Mouse (Mus musculus) forelimb bud, embryonic 11.5 days (tissue): ENCODE data around the gene Gimap4.
"Not testable (repeated sequence)": the region's sequence is repeated elsewhere in the genome, so short reads cannot be mapped to it uniquely, and the experiment has no call there.

ENCODE experiments used
- DNase-seq: peaks from one replicate; pipeline ENCODE4 v3.0.0-alpha.2; 2012; ENCODE audit warnings: low read depth, low spot score

Gimap4 gene

DNA sequence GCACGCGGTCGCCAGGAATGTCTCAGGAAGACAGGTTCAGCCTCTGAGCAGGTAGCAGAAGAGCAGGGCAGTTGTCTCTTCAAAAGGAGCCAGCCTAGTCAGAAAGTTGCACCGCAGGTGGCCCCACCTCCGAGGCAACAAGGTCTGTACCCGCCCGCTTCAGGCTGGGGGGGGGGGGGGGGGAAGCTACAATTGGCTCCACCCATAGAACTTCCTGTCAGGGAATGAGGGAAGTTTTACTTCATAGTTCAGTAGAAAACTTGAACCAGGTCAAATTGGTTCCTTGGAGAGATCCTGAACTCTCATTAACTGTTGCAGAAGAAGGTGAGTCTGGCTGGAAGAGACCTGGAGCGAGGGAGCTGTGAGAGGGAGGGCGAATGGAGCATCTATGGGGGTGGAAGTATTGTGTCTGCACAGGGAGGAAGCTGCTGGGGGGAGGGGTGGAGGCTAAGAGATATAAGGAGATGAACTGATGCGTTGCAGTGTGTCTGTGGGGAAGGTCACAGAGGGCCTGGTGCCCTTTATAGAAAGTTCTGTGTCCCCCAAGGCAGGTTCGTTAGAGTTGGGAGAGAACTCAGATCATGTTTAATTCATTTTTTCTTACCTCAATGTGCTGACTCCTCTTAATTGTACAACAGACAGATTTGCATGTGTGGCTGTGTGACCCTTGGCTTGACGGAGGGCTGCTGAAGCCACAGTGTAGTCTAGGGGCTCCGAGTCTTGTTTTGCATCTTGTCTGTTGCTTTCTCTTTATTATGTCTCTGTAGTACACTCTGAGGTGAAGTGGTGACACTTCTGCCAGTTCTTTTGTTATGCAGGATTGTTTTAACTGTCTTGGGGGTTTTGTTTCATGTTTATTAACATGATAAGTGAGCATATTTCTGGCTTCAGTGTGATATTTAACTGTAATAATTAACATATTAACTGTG is 8.2 kb upstream of the Gimap4 start, which contains the start of gene Gimap9:
Gene Gimap9, plus strand, starts transcription at position 199 of the 929 bp plus-strand sequence.
- DNase-seq: peak; percentile 12

DNA sequence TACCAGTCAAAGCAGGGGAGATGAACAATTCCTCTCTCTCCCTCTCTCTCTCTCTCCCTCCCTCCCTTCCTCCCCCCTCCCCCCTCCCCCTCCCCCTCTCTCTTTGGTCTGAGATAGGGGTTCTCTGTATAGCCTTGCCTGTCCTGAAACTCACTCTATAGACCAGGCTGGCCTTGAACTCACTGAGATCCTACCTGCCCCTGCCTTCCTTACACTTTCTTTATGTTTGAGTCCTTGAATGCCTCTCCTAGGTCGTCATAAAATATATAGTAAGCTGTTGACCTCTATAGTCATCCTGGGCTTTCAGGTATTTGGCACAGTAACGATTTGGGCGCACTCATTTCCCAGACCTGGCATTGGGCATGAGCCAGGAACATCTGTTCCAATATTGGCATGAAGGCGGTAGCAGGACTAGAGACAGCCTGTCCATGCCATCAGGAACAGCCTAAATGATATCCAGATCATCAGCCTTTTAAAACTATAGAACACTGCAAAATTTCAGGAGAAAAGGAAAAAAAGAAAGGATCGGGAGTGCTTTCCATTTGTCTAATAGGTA is 7.4 kb upstream of the Gimap4 start:
- no peak for DNase-seq

DNA sequence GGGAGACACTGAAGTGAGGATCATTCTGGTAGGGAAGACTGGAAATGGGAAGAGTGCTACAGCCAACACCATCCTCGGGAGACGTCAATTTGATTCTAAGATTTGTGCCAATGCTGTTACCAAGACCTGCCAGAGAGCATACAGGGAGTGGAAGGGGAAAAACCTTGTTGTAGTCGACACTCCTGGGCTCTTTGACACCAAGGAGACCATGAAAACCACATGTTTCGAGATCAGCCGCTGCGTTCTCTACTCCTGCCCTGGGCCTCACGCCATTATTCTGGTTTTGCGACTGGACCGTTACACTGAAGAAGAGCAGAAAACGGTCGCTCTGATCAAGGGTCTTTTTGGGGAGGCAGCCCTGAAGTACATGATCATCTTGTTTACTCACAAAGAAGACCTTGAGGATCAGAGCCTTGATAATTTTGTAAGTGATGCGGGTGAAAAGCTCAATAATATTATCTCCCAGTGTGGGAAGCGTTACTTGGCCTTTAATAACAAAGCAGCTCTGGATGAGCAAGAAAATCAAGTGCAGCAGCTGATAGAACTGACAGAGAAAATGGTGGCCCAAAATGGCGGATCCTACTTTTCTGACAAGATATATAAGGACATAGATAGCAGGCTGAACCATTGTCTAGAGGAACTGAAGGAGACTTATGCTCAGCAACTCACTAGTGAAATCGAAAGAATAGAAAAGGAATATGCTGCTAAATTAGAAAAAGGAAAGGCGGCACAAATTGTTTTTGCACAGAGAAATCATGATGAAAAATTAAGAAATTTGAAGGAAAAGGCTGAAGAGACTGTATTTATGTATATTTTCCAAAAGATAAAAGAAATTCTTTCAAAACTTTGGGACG is 6.6 kb upstream of the Gimap4 start:
- DNase-seq: no peak

DNA sequence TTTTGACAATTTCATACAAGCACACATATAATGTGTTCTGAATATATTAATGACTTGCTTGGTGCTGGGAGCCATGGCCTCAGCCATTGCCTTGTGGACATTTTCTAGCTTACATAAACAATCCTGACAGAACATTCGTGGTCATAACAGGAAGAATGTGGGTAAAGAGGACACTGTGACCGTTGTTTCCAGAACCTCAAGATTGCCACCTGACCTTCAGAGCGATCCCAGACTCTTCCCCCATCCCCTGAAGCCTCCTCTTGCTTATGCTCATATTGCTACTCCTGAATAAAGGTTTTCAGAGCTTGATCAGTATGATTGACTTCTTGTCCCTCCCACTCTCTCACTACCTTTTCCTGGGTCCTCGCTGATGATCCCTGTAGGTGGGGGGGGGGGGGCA is 6.0 kb upstream of the Gimap4 start:
- DNase-seq: no peak

DNA sequence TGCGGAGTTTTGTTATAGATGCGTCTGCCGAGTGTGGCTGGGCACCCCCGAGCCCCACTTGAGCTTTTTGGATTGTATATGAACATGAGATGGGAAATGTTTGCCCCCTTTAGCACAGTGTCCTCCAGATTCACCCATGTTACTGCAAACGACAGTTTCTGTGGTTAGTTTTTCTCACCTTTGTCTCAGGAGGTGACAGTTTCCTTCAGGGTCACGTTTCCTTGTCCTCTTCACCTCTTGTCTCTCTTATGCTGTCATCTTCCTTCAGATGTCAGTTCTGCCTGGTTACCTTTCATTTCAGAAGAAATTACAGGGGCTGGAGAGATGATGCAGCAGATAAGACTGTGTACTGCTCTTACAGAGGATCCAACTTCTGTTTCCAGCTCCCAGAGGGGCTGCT is 4.6 kb upstream of the Gimap4 start:
- no peak for DNase-seq

DNA sequence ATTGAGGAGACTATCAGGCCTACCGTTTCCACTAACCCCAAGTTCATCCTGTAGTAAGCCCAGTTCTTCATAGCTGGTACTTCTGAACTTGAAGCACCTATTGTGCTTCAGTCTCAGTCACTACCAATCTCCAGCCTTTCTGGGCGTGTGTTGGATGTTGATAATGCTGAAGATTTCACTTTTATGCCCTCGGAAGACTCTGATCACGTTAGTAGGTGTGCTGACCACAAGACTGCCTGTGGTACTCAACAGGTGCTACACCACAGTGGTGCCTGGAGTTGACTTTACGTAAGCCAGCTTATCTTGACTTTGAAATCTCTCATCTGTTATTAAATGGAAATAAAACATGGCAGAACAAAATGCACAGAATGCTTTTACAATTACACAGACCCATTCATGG is 3.9 kb upstream of the Gimap4 start:
- no peak for DNase-seq

DNA sequence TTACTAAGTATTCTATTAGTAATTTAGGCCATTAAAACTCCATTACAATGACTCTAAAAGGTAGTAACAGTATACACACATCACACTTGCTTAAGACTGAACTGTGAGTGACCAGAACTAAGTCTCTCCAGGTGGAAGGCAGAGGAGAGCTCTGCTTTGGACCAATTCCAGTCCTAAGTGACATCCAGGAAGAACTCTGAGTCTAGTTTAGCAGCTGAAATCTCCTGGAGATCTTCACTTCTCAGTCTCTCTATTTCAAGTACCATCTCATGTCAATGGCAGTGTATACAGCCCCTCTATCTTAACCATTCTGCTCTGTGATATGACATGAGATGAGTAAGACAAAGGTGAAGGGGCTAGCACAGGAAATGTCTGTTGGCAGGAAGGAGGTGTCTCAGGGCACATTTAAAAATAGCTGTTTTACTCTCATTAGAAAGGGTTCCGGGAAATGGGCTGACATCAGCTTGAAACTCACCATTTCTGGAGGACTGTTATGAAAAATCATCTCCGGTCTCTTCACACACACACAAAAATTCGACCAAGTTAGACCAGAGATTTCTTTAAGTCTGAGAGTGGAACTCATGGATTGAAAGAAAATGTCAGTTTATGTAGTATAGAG is 2.8 kb upstream of the Gimap4 start:
- DNase-seq: no peak

DNA sequence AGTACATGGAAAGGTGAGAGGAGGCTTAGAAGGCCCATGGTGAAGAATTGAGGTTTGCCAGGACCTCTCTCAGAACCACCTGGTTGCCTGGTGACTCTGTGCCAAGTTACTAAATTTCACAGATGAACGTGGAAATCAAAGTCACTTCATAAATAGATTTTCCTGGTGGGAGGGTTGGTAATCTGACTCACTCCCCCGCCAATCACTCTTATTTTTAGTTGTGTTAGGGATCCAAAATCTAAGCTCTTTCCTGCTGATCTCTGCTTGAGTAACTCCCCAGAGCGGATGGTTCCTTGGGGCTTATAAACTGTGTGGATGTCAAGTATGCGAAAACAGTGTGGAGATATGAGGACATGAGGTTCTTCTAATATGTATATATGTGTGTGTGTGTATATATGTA is 2.1 kb upstream of the Gimap4 start:
- DNase-seq: no peak

DNA sequence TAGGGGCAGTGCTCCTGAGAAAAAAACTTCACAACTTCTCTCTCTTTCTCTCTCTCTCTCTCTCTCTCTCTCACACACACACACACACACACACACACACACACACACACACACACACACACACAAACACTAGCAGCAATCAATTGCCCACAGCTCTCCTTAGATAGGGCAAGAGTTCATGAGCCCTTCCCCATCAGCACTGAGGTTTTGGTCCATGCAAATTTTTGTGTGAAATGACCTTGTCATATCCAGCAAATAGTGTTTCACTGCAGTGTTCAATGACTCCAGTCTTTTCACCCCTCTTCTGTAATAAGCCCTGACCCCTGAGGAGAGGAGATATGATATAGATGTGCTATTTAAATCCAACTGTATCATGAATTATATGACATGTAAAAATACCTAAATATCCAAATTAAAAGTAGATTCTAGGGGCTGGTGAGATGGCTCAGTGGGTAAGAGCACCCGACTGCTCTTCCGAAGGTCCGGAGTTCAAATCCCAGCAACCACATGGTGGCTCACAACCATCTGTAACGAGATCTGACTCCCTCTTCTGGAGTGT is 1.0 kb upstream of the Gimap4 start:
- DNase-seq: not testable (repeated sequence)

DNA sequence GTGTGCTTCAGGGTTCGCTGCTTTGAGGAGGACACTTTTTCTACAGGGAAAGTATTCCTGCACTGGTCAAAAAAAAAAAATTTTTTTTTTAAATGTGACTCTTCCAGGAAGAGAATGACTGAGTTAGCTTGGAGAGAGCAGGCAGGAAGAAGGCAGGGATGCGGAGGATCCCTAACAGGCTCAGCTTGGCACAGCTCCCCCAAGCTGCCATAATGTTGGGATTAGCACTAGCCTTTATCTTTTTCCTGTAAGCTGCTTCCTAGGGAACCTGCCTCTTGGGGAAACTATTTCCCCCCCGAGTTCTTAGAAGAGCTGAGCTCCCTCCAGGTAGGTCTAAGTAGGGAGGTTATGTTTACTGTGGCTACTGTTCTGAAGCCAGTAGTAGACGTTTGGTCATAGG is 457 bp downstream of the Gimap4 start:
- DNase-seq: no peak

DNA sequence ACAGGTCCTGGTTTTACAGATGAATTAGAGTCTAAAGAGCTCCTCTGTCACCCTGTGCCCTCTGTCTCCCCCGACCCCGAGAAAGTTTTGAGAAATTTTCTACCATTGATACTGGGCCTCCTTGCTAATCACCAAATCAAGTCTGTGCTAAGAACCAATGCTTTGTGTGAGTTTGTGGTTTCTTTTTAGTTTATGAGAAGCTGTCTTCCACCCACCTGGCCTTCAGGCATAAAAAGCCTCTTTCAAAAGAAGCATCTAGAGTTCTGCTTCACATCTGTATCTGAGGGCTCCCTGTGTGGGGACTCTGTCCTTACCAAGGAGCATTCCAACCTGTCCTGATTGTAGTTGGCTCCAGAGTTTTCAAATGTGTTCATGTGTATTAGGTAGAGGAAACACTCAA is 902 bp downstream of the Gimap4 start:
- DNase-seq: no peak

DNA sequence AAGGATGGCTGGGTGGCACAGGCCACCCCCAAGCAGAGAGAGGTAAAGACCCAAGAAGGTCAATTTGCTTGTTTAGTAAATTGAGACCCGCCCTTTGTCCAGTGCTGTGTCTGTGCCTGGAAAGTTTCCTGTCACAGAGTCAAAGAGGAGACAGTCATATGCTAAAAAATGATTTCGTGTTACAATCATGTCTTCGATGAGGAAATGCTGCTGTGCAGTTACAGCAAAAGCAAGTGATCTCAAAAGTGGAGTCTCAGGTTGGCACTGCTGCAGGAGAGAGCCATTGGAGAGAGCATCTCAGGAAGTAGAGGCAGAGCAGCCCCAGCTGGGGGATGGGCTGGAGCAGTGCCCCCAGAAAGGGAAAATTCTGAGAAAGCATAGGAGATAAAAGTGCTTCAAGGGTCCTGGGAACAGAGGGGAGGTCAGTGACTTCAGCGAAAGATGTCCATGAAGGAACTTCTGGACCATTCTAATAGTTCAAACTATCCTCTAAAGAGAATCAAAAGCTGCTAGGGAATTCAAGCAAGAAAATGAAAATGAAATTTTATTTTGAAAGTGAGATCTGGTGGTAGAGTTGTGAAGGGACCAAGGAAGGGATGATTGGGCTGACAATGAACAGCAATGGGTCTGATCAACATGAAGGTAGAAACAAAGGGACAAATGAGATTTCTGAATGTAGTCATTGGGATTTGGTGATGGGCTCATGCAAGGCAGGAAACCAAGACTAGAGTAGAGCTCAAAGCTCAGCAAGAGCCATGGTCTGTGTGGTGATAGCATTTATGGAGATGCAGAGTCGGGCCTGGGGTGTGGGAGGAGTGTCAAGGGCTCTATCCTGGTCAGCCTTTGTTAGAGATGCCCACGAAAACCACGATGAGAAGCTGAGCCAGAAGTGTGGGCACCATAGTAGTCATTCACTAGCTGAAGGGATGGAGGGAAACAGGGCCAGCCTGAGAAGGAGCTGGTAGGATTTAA is 1.6 kb downstream of the Gimap4 start:
- DNase-seq: no peak

DNA sequence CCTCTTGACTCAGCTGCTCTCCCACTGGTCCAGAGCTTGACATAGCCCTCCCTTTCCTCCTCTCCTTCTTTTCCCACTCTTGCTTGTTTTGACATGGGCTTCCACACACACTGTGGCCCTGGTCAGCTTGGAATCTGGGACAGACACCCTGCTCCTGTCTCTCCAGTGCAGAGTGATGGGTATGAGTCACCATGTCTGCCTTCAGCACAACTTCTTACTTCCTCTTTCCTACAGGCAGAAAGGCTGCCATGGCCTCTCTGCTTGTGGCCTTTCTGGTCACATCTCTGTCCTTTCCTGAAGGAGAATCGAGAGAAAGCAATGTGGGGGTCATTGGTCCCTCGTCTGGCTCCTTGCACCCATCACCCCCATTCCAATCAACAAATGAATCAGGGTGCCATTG is 2.7 kb downstream of the Gimap4 start:
- no peak for DNase-seq

DNA sequence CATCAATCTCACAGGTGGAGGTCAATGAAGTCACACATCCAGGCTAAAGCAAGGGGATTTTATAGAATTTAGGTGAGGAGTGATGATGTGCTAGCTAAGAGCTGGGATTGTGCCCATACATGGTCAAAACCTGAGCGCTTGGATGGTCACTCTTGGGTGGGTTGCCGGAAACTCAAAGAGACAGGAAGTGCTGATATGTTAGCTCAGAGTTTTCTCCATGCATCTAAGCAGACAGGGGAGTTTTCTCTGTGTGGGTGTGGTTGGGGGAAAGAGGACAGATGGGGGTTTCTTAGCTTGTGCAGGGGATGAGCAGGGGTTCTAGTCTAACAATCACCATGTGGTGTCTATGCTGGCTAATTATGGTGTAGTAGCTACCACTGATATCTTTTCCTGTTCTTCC is 5.0 kb downstream of the Gimap4 start:
- DNase-seq: no peak

DNA sequence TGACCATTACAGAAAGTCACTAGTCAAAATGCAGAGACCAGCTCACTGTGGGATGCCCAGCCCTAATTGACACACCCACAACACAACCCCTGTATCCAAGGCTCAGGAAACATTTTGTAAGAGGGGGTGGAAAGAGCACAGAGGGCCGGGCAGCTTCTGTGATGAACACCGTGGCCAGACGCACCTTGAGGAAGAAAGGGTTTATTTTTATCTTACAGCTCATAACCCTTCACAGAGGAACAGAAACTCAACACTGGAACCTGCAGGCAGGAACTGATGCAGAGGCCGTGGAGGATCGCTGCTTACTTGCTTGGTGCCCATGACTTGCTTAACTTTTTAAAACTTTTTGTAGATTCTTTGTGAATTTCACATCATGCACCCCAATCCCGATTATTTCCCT is 8.6 kb downstream of the Gimap4 start:
- no peak for DNase-seq

DNA sequence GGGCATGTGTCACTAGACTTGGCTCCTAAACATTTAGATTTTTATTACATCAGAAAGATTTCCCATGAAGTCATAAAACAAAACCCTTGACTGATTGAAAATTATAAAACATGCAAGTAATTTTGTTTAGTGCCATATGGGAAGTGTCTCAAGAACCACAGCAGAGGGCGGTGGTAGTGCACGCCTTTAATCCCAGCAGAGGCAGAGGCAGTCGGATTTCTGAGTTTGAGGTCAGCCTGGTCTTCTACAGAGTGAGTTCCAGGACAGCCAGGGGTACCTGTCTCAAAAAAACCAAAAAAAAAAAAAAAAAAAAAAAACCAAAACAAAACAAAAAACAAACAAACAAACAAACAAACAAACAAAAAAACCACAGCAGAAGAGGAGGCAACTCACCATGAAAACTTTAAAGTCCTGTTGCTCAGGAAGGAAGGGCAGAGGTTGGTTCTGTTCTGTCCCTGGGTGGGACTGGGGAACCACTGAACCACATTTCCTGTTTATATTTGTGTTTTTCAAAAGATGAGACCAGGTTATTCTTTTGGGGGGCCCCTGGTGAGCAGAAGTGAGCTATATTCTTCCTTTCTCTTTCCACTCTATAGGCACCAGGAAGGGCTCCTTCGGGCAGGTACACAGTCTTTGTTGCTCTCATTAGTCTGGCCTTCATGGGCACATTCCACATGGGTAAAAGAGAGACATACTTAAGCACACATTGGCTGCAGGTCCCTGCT is 12.6 kb downstream of the Gimap4 start:
- DNase-seq: no peak

DNA sequence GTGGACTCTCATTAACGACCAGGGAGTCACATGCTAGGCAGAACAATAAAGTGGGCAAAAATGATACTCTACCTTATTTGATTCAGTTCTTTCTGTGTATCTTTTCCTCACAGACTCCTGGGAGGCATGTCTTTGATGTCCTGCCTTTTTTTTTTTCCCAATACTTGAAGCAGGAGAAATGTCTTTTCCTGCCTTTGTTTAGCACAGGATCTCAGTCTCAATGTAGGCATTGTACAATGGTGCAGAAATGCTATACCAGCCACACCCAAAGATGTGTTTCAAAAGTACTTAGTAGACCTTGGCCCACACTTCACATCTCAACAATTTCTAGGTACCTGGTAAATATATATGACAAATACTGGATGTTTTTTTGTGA is 13.2 kb downstream of the Gimap4 start:
- no peak for DNase-seq

DNA sequence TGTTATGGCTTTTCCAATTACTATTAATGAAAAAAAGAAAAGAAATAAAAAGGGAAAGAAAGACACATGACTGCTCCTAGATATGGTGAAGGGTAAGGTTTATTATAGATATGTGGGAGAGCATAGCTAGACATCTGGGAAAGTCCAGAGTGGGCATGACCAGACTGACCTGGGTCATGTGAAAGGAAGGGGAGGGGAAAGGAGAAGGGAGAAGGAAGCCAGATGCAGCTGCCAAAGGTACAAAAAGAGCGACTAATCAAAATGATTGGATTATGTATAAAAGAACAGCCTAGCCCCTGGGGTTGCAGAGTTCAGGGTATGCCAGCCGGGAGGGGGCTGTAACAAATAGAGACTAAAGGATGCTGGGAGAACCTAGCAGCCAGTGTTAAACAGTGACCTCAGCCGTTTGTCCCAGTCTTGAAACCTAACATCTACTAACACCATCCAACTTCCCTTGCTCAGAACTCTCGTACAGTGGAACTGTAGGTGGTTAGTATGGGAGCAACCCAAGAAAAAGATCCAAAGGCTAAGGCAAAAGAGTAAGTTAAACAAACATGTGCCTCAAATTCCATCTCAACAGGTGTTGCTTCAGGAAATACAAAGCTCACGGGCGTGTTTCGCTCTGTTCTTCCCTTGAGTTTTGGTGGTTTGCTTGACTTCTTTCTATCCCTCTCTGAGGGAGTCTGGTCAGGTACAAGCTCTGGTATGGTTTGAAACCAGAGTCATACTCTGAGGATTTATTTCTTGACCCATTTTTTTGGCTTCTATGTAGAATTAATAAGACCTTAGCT is 13.9 kb downstream of the Gimap4 start:
- no peak for DNase-seq

DNA sequence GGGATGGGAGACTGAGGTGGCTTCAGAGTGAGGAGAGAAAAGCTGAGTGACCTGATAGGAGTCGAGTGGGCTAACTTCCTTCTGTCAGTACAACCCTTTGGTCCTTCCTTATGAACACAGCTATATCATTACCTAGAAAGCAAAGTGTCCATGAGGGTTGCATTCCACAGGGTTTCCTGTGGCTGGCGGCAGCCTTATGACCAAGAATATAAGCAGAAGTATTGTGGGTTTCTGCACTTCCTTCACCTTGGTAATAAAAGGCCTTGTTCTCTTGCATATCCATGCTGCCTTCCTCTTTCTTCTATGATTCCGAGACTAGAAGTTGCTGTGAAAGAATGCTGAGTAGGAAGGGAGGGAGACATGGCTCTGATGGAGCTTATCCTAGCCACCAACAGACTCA is 14.5 kb downstream of the Gimap4 start:
- no peak for DNase-seq
